Mouse (Mus musculus) hindbrain, postnatal 0 days (tissue): ENCODE data around the gene Slc25a51. TPM values are rescaled to one million over a fixed set of nuclear protein-coding genes. Genes with fewer than 3 reads are reported as not detected.

Experiments used
- ATAC-seq: fragments of 200-750 bp; cut with Nextera tagmentation; 2 replicates; pipeline ENCODE4 v1.8.0; 2017; ENCODE audit warnings: mild to moderate bottlenecking, moderate TSS enrichment, moderate library complexity
- DNase-seq: peaks from one replicate; pipeline ENCODE4 v3.0.0-alpha.2; 2015; ENCODE audit warnings: low spot score
- H3K27ac ChIP-seq: fragments of 300-500 bp; sonication (generic); 2 replicates; pipeline ENCODE4 v1.5.1; 2014; ENCODE audit warnings: mild to moderate bottlenecking
- H3K27me3 ChIP-seq: fragments of 300-500 bp; sonication (generic); 2 replicates; pipeline ENCODE4 v1.6.1; 2014; ENCODE audit warnings: low read length, mixed read lengths; ENCODE audit not compliant: insufficient read depth
- H3K36me3 ChIP-seq: fragments of 300-500 bp; sonication (generic); 2 replicates; pipeline ENCODE4 v1.6.1; 2014; ENCODE audit warnings: low read length, mixed read lengths; ENCODE audit not compliant: insufficient read depth
- H3K4me1 ChIP-seq: fragments of 300-500 bp; sonication (generic); 2 replicates; pipeline ENCODE4 v1.6.1; 2014; ENCODE audit warnings: antibody characterized with exemption, low read length, mixed read lengths; ENCODE audit not compliant: insufficient read depth
- H3K4me2 ChIP-seq: fragments of 300-500 bp; sonication (generic); 2 replicates; pipeline ENCODE4 v1.6.1; 2014; ENCODE audit warnings: low read depth, mild to moderate bottlenecking, low read length, moderate library complexity, mixed read lengths
- H3K4me3 ChIP-seq: fragments of 300-500 bp; sonication (generic); 2 replicates; pipeline ENCODE4 v1.5.1; 2014; ENCODE audit warnings: low read length
- H3K9ac ChIP-seq: fragments of 300-500 bp; sonication (generic); replicated peaks from 2 replicates; pipeline ENCODE4 v1.6.1; 2014; ENCODE audit warnings: mild to moderate bottlenecking, low read length, moderate library complexity, mixed read lengths
- H3K9me3 ChIP-seq: fragments of 300-500 bp; sonication (generic); 2 replicates; pipeline ENCODE4 v1.6.1; 2016; ENCODE audit warnings: low read length, mixed read lengths
- CTCF ChIP-seq: IDR thresholded peaks from 2 replicates; pipeline ENCODE4 v1.5.1; 2016; ENCODE audit warnings: antibody characterized with exemption, control low read depth, low read depth
- WGBS: fragments of 180-500 bp; shearing (Covaris S2); extraction: QIAGEN DNeasy Blood & Tissue Kit; methylation state at CpG from one replicate; pipeline ENCODE4 v1.1.7; 2014; 5-methylcytosine and 5-hydroxymethylcytosine counted together
- polyA plus RNA-seq: library from polyadenylated mRNA; unstranded; fragments of >200 nt; fragmentation: Nextera tagmentation; extraction: Ambion mirVana; gene quantifications from 2 replicates; pipeline ENCODE4 v1.2.1, GENCODE M21; 2015
- total RNA-seq: library from RNA; depleted of rRNA; stranded (reverse); fragments of >200 nt; gene quantifications from 2 replicates; pipeline ENCODE4 v1.2.3, GENCODE M21; 2014

Slc25a51 gene
- total and polyA plus RNA-seq, 2 experiments from 2014 or later = 64.3 to 142 TPM

DNA sequence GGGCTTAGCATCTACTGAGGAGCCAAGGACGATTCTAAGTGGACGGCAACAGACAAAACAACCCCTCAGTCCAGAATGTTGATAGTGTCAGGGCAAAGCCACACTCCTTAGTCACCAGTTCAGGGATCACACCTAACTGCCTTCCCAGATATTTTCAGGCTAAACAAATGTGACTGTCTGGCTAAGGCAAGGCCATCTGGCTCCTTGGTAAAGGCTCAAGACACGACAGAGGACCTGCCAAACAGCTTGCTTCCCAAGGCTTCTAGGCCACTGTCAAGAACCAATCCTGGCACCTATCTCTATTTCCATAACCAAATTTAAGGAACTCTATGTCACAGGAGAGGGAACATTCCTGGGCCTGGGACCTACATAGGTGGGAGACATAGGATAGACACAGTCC, 22.8 kb upstream of the Slc25a51 start:
- Histone ChIP-seq H3K4me3 (no peak overlapping the region), H3K4me2 (no peak overlapping the region), H3K9me3 (no peaks in the 10 kb centered on the region), H3K4me1 (peaks cover 16% of the 10 kb centered on the region), H3K27me3 (0 out of 2 replicates have a peak, but pooled peaks cover 3% of the 10 kb centered on the region), H3K36me3 (no peaks in the 10 kb centered on the region), H3K9ac (no peak overlapping the region), H3K27ac (no peak overlapping the region)
- no peak for TF ChIP-seq CTCF
- ATAC-seq (no peak), DNase-seq (no peak)
- WGBS = 71% methylated on average over 3 of the region's 3 CpGs

DNA sequence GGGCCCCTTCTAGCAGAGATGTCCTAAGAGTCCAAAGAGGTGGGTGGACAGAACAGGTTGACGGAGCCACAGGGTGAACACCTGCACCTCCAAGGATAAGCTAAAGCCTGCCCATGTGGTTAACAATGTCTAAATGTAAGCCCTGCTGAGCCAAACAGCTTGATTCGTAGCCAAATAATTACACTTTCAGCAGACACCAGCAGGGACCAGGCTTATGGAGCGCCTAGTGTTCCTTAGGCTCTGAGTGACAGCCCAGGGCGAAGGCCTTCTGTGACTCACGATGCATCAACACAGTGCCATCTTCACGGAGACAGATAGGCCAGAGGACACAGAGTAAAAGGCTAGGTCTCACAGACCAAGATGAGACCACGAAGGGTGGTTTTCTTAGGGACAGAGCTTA, 20.9 kb upstream of the Slc25a51 start:
- Histone ChIP-seq H3K9me3 (no peaks in the 10 kb centered on the region), H3K9ac (no peak overlapping the region), H3K4me3 (no peak overlapping the region), H3K27me3 (0 out of 2 replicates have a peak, but pooled peaks cover 3% of the 10 kb centered on the region), H3K4me1 (peaks cover 3% of the 10 kb centered on the region), H3K36me3 (no peaks in the 10 kb centered on the region), H3K27ac (no peak overlapping the region), H3K4me2 (no peak overlapping the region)
- TF ChIP-seq CTCF = no peak
- 58% methylated on average over 7 of the region's 7 CpGs for WGBS
- DNase-seq (peak; percentile 66), ATAC-seq (peak; percentile 34; the same call in 1 of the 2 replicates)

- peak; percentile 63 for TF ChIP-seq CTCF
- Histone ChIP-seq H3K4me2 (no peak overlapping the region), H3K9me3 (no peaks in the 10 kb centered on the region), H3K27ac (no peak overlapping the region), H3K9ac (no peak overlapping the region), H3K27me3 (0 out of 2 replicates have a peak, but pooled peaks cover 3% of the 10 kb centered on the region), H3K36me3 (no peaks in the 10 kb centered on the region), H3K4me1 (peaks cover 3% of the 10 kb centered on the region), H3K4me3 (no peak overlapping the region)
- 52% methylated on average over 13 of the region's 13 CpGs for WGBS
- ATAC-seq = no peak
- peak; percentile 46 for DNase-seq
These were observed 18.3 kb upstream of the Slc25a51 start for GRCm38 (mm10) chr4:45426724-45427457.

DNA sequence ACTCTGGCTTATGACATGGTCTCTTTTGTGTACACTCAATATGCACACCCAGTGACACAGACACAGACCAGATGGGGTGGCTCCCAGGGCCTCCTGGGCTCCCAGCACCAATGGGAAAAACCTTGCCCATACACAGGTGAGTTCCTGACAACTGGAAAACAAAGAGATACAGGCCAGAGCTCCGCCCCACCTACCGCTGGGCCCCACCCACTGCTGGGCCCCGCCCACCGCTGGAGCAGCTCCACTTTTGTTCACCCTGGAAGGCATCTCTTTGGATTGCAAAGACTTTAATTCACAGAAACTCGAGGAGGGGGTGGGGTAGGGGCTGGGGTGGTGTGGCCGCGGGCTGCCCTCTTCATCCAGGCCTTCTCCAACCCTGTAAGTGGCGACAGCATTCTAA, 14.8 kb upstream of the Slc25a51 start:
- WGBS = 28% methylated on average over 8 of the region's 8 CpGs
- ATAC-seq = no peak

GRCm38 (mm10) chr4:45422640-45423039, 14.1 kb upstream of the Slc25a51 start:
- Histone ChIP-seq H3K36me3 (no peaks in the 10 kb centered on the region), H3K4me3 (no peak overlapping the region), H3K9ac (no peak overlapping the region), H3K27ac (no peak overlapping the region), H3K27me3 (0 out of 2 replicates have a peak, but pooled peaks cover 3% of the 10 kb centered on the region), H3K4me2 (no peak overlapping the region), H3K9me3 (no peaks in the 10 kb centered on the region), H3K4me1 (peaks cover 8% of the 10 kb centered on the region; the same call in 1 of the 2 replicates)
- ATAC-seq (no peak), DNase-seq (no peak)
- WGBS = 84% methylated on average over 10 of the region's 10 CpGs
- no peak for TF ChIP-seq CTCF

More for the DNA sequence above, 14.8 kb upstream of the Slc25a51 start:
- TF ChIP-seq CTCF = no peak
- Histone ChIP-seq H3K9me3 (no peaks in the 10 kb centered on the region), H3K4me3 (no peak overlapping the region), H3K9ac (no peak overlapping the region), H3K4me1 (peaks cover 8% of the 10 kb centered on the region; the same call in 1 of the 2 replicates), H3K36me3 (no peaks in the 10 kb centered on the region), H3K27ac (no peak overlapping the region), H3K4me2 (no peak overlapping the region), H3K27me3 (0 out of 2 replicates have a peak, but pooled peaks cover 3% of the 10 kb centered on the region)
- DNase-seq = no peak

DNA sequence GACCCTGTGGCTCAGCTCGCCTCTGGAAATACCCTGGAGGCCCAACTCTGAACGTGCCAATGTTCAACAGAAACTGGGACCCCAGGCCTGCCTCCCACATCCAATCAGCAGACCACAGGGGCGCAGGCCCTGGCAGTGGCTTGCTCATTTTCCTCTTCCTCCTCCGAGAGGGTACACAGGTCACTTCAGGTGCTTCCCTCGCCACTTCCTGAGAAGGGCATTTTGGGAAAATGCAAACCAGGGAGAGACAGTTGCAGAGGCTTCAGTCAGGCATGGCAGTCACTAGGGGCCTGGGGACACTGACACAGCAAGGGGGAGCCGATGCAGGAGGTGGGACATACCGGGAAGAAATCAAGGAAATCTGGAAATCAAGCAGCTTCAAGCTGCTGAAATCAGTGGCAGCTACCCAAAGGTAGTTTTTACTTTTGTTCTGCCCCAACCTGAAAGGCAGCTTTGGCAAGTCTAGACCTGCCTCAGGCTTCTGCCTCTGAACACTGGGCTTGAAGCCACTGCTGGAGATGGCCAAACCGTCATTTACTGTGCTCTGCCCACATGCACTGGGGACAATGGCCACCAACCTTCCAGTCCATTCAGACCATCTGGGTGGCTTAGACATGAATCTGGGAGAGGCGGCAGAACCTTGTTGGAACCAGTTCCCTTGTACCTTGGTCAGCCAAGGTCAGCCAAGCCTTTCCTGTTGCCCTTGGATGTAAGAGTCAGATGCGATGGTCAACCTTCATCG, 13.1 kb upstream of the Slc25a51 start:
- no peak overlapping the region for H3K9ac ChIP-seq
- H3K36me3 ChIP-seq = no peaks in the 10 kb centered on the region
- no peak for TF ChIP-seq CTCF
- no peaks in the 10 kb centered on the region for H3K27me3 ChIP-seq
- DNase-seq (no peak), ATAC-seq (no peak)
- 67% methylated on average over 11 of the region's 11 CpGs for WGBS
- H3K27ac ChIP-seq = no peak overlapping the region
- no peak overlapping the region for H3K4me2 ChIP-seq
- no peak overlapping the region for H3K4me3 ChIP-seq
- H3K4me1 ChIP-seq = peaks cover 8% of the 10 kb centered on the region; the same call in 1 of the 2 replicates
- no peaks in the 10 kb centered on the region for H3K9me3 ChIP-seq

- Histone ChIP-seq H3K4me1 (peaks cover 8% of the 10 kb centered on the region; the same call in 1 of the 2 replicates), H3K27me3 (no peaks in the 10 kb centered on the region), H3K4me3 (no peak overlapping the region), H3K9ac (no peak overlapping the region), H3K27ac (no peak overlapping the region), H3K36me3 (no peaks in the 10 kb centered on the region), H3K9me3 (no peaks in the 10 kb centered on the region), H3K4me2 (no peak overlapping the region)
- TF ChIP-seq CTCF = no peak
- ATAC-seq (no peak), DNase-seq (peak; percentile 52)
- 40% methylated on average over 3 of the region's 3 CpGs for WGBS
These were observed 12.2 kb upstream of the Slc25a51 start for GRCm38 (mm10) chr4:45420733-45421132.
